Mouse (Mus musculus) forebrain, embryonic 15.5 days (tissue): ENCODE results near the gene Fbxw28. TPM values are rescaled to one million over a fixed set of nuclear protein-coding genes. Genes with fewer than 3 reads are reported as not detected.
"Not testable (repeated sequence)": the region's sequence is repeated elsewhere in the genome, so short reads cannot be mapped to it uniquely, and the experiment has no call there.

Source experiments
- ATAC-seq: fragments of 200-750 bp; cut with Nextera tagmentation; replicated peaks from 2 replicates; pipeline ENCODE4 v1.8.0; 2017; ENCODE audit warnings: mild to moderate bottlenecking, moderate TSS enrichment, moderate library complexity
- H3K27ac ChIP-seq: fragments of 300-500 bp; sonication (generic); replicated peaks from 2 replicates; pipeline ENCODE4 v1.5.1; 2015; ENCODE audit warnings: mild to moderate bottlenecking, inconsistent platforms
- H3K27me3 ChIP-seq: fragments of 300-500 bp; sonication (generic); 2 replicates; pipeline ENCODE4 v1.6.1; 2015; ENCODE audit warnings: inconsistent platforms
- H3K36me3 ChIP-seq: fragments of 300-500 bp; sonication (generic); 2 replicates; pipeline ENCODE4 v1.6.1; 2015; ENCODE audit warnings: mild to moderate bottlenecking, inconsistent platforms
- H3K4me1 ChIP-seq: fragments of 300-500 bp; sonication (generic); 2 replicates; pipeline ENCODE4 v1.6.1; 2015; ENCODE audit warnings: inconsistent platforms
- H3K4me2 ChIP-seq: fragments of 300-500 bp; sonication (generic); replicated peaks from 2 replicates; pipeline ENCODE4 v1.6.1; 2015; ENCODE audit warnings: mild to moderate bottlenecking, inconsistent platforms
- H3K4me3 ChIP-seq: fragments of 300-500 bp; sonication (generic); 2 replicates; pipeline ENCODE4 v1.5.1; 2015; ENCODE audit warnings: mild to moderate bottlenecking, inconsistent platforms
- H3K9ac ChIP-seq: fragments of 300-500 bp; sonication (generic); replicated peaks from 2 replicates; pipeline ENCODE4 v1.6.1; 2015; ENCODE audit warnings: mild to moderate bottlenecking, inconsistent platforms
- H3K9me3 ChIP-seq: fragments of 300-500 bp; sonication (generic); 2 replicates; pipeline ENCODE4 v1.6.1; 2016; ENCODE audit warnings: inconsistent platforms
- WGBS: fragments of 180-500 bp; shearing (Covaris S2); methylation state at CpG from one replicate; pipeline ENCODE4 v1.1.7; 2015; ENCODE audit warnings: mixed read lengths; 5-methylcytosine and 5-hydroxymethylcytosine counted together
- polyA plus RNA-seq: library from polyadenylated mRNA; unstranded; fragments of >200 nt; fragmentation: Nextera tagmentation; extraction: Ambion mirVana; gene quantifications from 2 replicates; pipeline ENCODE4 v1.2.1, GENCODE M21; 2015

Gene Fbxw28
- polyA plus RNA-seq: not detected in 2 replicates

GRCm38 (mm10) chr9:109339559-109339958 lies at the start of gene Fbxw28:
Fbxw28 (minus strand) TSS chr9:109339659.
- not testable (repeated sequence) for ATAC-seq, H3K4me1 ChIP-seq, H3K9ac ChIP-seq, H3K9me3 ChIP-seq, H3K36me3 ChIP-seq, H3K4me2 ChIP-seq, H3K4me3 ChIP-seq, H3K27ac ChIP-seq, H3K27me3 ChIP-seq
- WGBS: 100% methylated on average over 1 of the region's 1 CpGs

DNA sequence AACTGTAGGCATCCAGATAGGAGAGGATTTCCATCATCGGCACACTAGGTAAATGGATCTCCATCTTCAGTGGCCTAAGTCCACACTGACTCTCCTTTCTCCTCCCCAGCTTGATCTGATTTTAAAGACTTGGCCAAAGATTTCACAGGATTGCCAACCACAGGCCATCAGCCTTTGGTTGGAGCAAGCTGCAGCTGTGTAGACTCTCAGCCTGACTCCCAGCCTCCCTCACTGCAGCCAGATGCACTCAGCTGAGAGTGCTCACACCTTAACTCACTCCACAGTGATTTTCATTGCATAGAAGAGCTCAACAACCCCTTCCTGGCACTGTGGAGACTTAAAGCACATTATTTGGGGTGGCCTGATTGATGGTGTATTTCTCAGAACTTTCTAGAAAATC lies 51.9 kb downstream of the Fbxw28 start, which contains the start of gene Fbxw14:
Fbxw14 (minus strand) TSS at position 101 of the 400 bp plus-strand sequence.
- H3K9ac ChIP-seq, H3K4me2 ChIP-seq, ATAC-seq, H3K4me1 ChIP-seq, H3K4me3 ChIP-seq, H3K27me3 ChIP-seq, H3K36me3 ChIP-seq, H3K27ac ChIP-seq, H3K9me3 ChIP-seq: not testable (repeated sequence)
- 100% methylated on average over 1 of the region's 1 CpGs for WGBS

Other genes starting within 250 kb of the Fbxw28 start
- 20.7 and 23.5 TPM in 2 replicates for gene Plxnb1, start 244.3 kb downstream of the Fbxw28 start, polyA plus RNA-seq
- not detected in 2 replicates for gene Fbxw21, start 177.6 kb downstream of the Fbxw28 start, polyA plus RNA-seq
- 0.28 TPM in 1 of 2 replicates, not detected in the other for gene Fbxw13, start 143.7 kb downstream of the Fbxw28 start, polyA plus RNA-seq
- not detected in 2 replicates for gene Fbxw20, start 104.9 kb downstream of the Fbxw28 start, polyA plus RNA-seq
- gene Fbxw14, start 52.0 kb downstream of the Fbxw28 start, polyA plus RNA-seq: not detected in 2 replicates
- not detected in 2 replicates for gene Fbxw22, start 64.6 kb upstream of the Fbxw28 start, polyA plus RNA-seq
- not detected in 2 replicates for gene Fbxw16, start 109.5 kb upstream of the Fbxw28 start, polyA plus RNA-seq
- gene Fbxw19, start 156.2 kb upstream of the Fbxw28 start, polyA plus RNA-seq: not detected in 2 replicates
- gene Fbxw15, start 228.6 kb upstream of the Fbxw28 start, polyA plus RNA-seq: not detected in 2 replicates